Mouse (Mus musculus) stomach, embryonic 16.5 days (tissue): ENCODE results near the gene Ccdc157. TPM values are rescaled to one million over a fixed set of nuclear protein-coding genes. Genes with fewer than 3 reads are reported as not detected.
A peak's percentile ranks its signal among the peaks of the same experiment; 100 is the strongest.

Source experiments
- ATAC-seq: fragments of 200-750 bp; cut with Nextera tagmentation; 2 replicates; pipeline ENCODE4 v1.8.0; 2017; ENCODE audit warnings: moderate number of reproducible peaks, moderate TSS enrichment; ENCODE audit not compliant: insufficient read depth, low FRiP score
- H3K27ac ChIP-seq: fragments of 300-500 bp; sonication (generic); 2 replicates; pipeline ENCODE4 v1.5.1; 2014; ENCODE audit warnings: low read length
- H3K27me3 ChIP-seq: fragments of 300-500 bp; sonication (generic); 2 replicates; pipeline ENCODE4 v1.6.1; 2014; ENCODE audit warnings: low read length, control low read depth, mixed read lengths; ENCODE audit not compliant: control insufficient read depth, insufficient read depth
- H3K36me3 ChIP-seq: fragments of 300-500 bp; sonication (generic); 2 replicates; pipeline ENCODE4 v1.6.1; 2014; ENCODE audit warnings: low read length; ENCODE audit not compliant: control insufficient read depth, insufficient read depth
- H3K4me1 ChIP-seq: fragments of 300-500 bp; sonication (generic); 2 replicates; pipeline ENCODE4 v1.6.1; 2014; ENCODE audit warnings: low read length, control low read depth, mixed read lengths; ENCODE audit not compliant: control insufficient read depth, insufficient read depth
- H3K4me2 ChIP-seq: fragments of 300-500 bp; sonication (generic); 2 replicates; pipeline ENCODE4 v1.6.1; 2014; ENCODE audit warnings: low read depth, low read length, mixed read lengths
- H3K4me3 ChIP-seq: fragments of 300-500 bp; sonication (generic); replicated peaks from 2 replicates; pipeline ENCODE4 v1.5.1; 2014; ENCODE audit warnings: mild to moderate bottlenecking, low read length
- H3K9ac ChIP-seq: fragments of 300-500 bp; sonication (generic); 2 replicates; pipeline ENCODE4 v1.6.1; 2014; ENCODE audit warnings: low read length
- H3K9me3 ChIP-seq: fragments of 300-500 bp; sonication (generic); replicated peaks from 2 replicates; pipeline ENCODE4 v1.6.1; 2016; ENCODE audit warnings: low read length, control low read depth; ENCODE audit not compliant: control insufficient read depth
- WGBS: fragments of 180-500 bp; shearing (Covaris S2); extraction: QIAGEN DNeasy Blood & Tissue Kit; methylation state at CpG from one replicate; pipeline ENCODE4 v1.1.7; 2014; 5-methylcytosine and 5-hydroxymethylcytosine counted together
- polyA plus RNA-seq: library from polyadenylated mRNA; unstranded; fragments of >200 nt; fragmentation: Nextera tagmentation; extraction: Ambion mirVana; gene quantifications from 2 replicates; pipeline ENCODE4 v1.2.1, GENCODE M21; 2015

Ccdc157 gene
- polyA plus RNA-seq, 1 experiment from 2014 or later = 5.7 TPM

- Histone ChIP-seq H3K27me3 (no peaks in the 10 kb centered on the region), H3K27ac (peak overlapping the region; percentile 89; the same call in 1 of the 2 replicates), H3K4me2 (peak overlapping the region; percentile 94), H3K4me1 (peaks cover 19% of the 10 kb centered on the region), H3K36me3 (peaks cover 9% of the 10 kb centered on the region; the same call in 1 of the 2 replicates), H3K4me3 (peak overlapping the region; percentile 61), H3K9ac (peak overlapping the region; percentile 88), H3K9me3 (no peaks in the 10 kb centered on the region)
- no peak for ATAC-seq
- 4% methylated on average over 15 of the region's 15 CpGs for WGBS
Observed at GRCm38 (mm10) chr11:4160758-4161480, 826 bp upstream of the Ccdc157 start.

DNA sequence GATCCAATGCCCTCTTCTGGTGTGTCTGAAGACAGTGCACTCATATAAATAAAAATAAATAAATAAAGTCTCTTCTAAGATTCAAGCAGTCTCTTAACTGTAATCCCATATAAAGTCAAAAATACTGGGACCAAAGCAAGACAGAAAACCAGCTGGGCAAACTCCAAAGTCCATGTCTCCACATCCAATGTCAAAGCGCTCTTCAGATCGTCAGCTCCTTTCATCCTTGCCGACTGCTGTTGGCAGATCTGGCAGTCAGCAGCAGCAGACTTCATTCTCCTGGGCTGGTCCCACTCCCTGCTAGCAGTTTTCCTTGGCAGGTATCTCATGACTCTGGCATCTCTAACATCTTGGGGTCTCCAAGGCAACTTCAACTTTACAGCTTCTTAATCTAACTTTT is 1.4 kb downstream of the Ccdc157 start:
- Histone ChIP-seq H3K36me3 (0 out of 2 replicates have a peak, but pooled peaks cover 2% of the 10 kb centered on the region), H3K27ac (no peak overlapping the region), H3K27me3 (no peaks in the 10 kb centered on the region), H3K4me2 (no peak overlapping the region), H3K4me3 (no peak overlapping the region), H3K9ac (no peak overlapping the region), H3K4me1 (peaks cover 19% of the 10 kb centered on the region), H3K9me3 (no peaks in the 10 kb centered on the region)
- no peak for ATAC-seq
- 87% methylated on average over 3 of the region's 3 CpGs for WGBS

- H3K4me2 ChIP-seq = no peak overlapping the region
- no peak overlapping the region for H3K9ac ChIP-seq
- H3K36me3 ChIP-seq = no peaks in the 10 kb centered on the region
- no peak overlapping the region for H3K4me3 ChIP-seq
- no peak for ATAC-seq
- no peaks in the 10 kb centered on the region for H3K27me3 ChIP-seq
- H3K4me1 ChIP-seq = 0 out of 2 replicates have a peak, but pooled peaks cover 5% of the 10 kb centered on the region
- 66% methylated on average over 5 of the region's 5 CpGs for whole genome bisulfite sequencing
- no peaks in the 10 kb centered on the region for H3K9me3 ChIP-seq
- H3K27ac ChIP-seq = no peak overlapping the region
Observed at GRCm38 (mm10) chr11:4155641-4156040, 4.5 kb downstream of the Ccdc157 start.

DNA sequence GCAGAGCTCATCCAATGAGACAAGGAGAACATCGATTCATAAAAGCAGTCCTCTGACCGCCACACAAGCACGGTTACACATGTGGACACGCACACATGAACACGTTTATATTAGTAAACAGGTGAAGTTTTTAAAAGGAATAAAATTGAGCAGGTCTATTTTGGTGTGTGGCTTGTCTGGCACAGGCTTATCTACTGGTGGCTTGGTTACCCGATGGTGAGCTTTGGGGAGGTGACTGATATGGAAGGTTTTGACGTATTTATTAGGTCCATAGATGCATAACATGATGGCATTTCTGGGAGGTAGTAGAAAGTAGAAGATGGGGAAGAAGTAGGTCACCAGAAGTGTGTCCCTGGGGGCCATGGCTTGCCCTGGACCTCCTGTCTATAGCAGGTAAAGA is 6.4 kb downstream of the Ccdc157 start:
- WGBS = 92% methylated on average over 7 of the region's 7 CpGs

DNA sequence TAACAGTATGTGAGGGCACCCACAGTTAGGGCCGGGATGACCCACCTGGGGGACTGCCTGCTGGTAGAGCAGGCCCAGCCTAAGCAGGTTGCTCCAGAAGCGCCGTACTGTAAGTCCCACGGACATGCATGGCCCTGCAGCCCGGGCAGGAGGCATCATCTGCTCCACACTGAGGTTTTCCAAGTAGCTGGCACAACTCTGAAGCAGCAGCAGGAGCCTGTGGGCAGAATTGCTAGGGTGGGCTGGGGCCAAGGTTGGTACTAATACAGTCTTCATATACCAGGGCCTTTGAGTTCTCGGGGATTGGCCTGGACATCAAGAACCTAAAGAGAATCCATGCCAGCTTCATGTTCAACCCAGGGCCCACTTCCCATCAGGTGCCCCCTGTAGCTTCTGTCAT is 10.2 kb downstream of the Ccdc157 start:
- no peak overlapping the region for H3K4me2 ChIP-seq
- H3K27me3 ChIP-seq = no peaks in the 10 kb centered on the region
- no peak overlapping the region for H3K9ac ChIP-seq
- H3K4me1 ChIP-seq = no peaks in the 10 kb centered on the region
- no peaks in the 10 kb centered on the region for H3K9me3 ChIP-seq
- 89% methylated on average over 6 of the region's 6 CpGs for WGBS
- H3K36me3 ChIP-seq = no peaks in the 10 kb centered on the region
- ATAC-seq = no peak
- no peak overlapping the region for H3K4me3 ChIP-seq
- no peak overlapping the region for H3K27ac ChIP-seq

More for the DNA sequence above, 6.4 kb downstream of the Ccdc157 start:
- Histone ChIP-seq H3K27ac (no peak overlapping the region), H3K9me3 (no peaks in the 10 kb centered on the region), H3K36me3 (no peaks in the 10 kb centered on the region), H3K4me2 (no peak overlapping the region), H3K4me1 (no peaks in the 10 kb centered on the region), H3K9ac (no peak overlapping the region), H3K4me3 (no peak overlapping the region), H3K27me3 (no peaks in the 10 kb centered on the region)
- ATAC-seq = no peak

DNA sequence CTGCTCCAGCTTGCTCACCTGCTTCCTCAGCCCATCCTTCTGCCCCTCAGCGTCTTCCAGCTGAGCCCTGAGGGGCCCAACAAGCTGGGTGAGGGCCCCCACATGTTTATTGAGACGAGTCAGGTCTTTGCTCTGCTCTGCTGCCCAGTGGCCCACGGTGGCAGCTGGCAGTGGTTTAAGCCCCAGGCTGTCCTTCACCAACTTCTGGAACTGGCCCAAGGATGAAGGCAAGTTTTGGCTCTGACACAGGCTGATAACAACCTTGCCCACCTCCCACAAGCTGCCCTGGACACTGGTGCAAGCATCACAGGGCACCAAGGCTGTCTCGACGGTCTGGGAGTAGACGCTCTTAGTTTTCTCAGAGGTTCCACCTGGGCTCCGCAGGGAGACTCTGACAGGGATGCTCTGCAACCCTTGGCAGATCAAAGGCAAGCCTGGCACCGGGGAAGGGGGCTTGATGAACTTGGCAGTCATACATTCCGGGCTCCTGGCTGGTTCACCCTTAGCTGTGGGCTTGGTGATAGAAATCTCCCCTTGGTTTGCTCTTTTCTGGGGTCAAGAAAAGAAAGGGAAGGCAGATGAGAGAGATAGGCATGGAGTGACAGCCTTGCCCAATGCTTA is 11.4 kb downstream of the Ccdc157 start:
- H3K4me3 ChIP-seq = no peak overlapping the region
- 82% methylated on average over 9 of the region's 9 CpGs for WGBS
- no peaks in the 10 kb centered on the region for H3K27me3 ChIP-seq
- H3K9me3 ChIP-seq = no peaks in the 10 kb centered on the region
- no peak overlapping the region for H3K27ac ChIP-seq
- H3K4me2 ChIP-seq = no peak overlapping the region
- H3K9ac ChIP-seq = no peak overlapping the region
- H3K36me3 ChIP-seq = no peaks in the 10 kb centered on the region
- no peak for ATAC-seq
- H3K4me1 ChIP-seq = no peaks in the 10 kb centered on the region

- Histone ChIP-seq H3K4me3 (no peak overlapping the region), H3K4me2 (no peak overlapping the region), H3K9me3 (no peaks in the 10 kb centered on the region), H3K9ac (no peak overlapping the region), H3K27ac (no peak overlapping the region), H3K36me3 (no peaks in the 10 kb centered on the region), H3K27me3 (no peaks in the 10 kb centered on the region), H3K4me1 (no peaks in the 10 kb centered on the region)
- no peak for ATAC-seq
- WGBS = 90% methylated on average over 5 of the region's 5 CpGs
Observed at GRCm38 (mm10) chr11:4148120-4148519, 12.0 kb downstream of the Ccdc157 start.

DNA sequence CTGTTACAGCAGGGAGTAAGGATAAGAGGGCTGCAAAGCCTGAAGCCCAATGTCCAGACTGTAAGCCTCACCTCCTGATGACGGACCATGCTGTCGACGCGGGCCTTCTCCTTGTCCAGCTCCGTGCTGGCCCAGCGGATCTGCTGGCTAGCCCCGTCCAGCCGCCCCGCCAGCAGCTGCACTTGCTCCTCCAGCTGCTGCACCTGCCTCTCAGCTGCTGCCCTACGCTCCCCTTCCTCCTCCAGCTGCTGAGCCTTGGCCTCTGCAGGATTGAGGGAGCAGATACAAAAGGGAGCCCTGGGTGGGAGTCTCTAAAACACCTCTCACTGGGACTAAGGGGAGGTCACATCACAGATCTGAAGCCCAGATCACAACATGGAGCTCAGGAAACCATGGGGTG is 13.0 kb downstream of the Ccdc157 start:
- 79% methylated on average over 10 of the region's 10 CpGs for WGBS
- no peak for ATAC-seq

GRCm38 (mm10) chr11:4146381-4146780 is 13.7 kb downstream of the Ccdc157 start:
- ATAC-seq = no peak
- H3K9me3 ChIP-seq = no peaks in the 10 kb centered on the region
- 63% methylated on average over 6 of the region's 6 CpGs for WGBS
- no peak overlapping the region for H3K27ac ChIP-seq
- H3K36me3 ChIP-seq = no peaks in the 10 kb centered on the region; the same call in 1 of the 2 replicates
- H3K9ac ChIP-seq = no peak overlapping the region
- H3K4me2 ChIP-seq = no peak overlapping the region
- H3K27me3 ChIP-seq = no peaks in the 10 kb centered on the region
- no peak overlapping the region for H3K4me3 ChIP-seq
- H3K4me1 ChIP-seq = no peaks in the 10 kb centered on the region

More for the DNA sequence above, 13.0 kb downstream of the Ccdc157 start:
- Histone ChIP-seq H3K4me2 (no peak overlapping the region), H3K9ac (no peak overlapping the region), H3K27me3 (no peaks in the 10 kb centered on the region), H3K9me3 (no peaks in the 10 kb centered on the region), H3K27ac (no peak overlapping the region), H3K36me3 (no peaks in the 10 kb centered on the region; the same call in 1 of the 2 replicates), H3K4me3 (no peak overlapping the region), H3K4me1 (no peaks in the 10 kb centered on the region)
